Mouse (Mus musculus) liver (tissue): Measurements from ENCODE around the gene Gm11756.
"Not testable (repeated sequence)": the region's sequence is repeated elsewhere in the genome, so short reads cannot be mapped to it uniquely, and the experiment has no call there.

Experiments
- DNase-seq: peaks from one replicate; pipeline ENCODE4 v3.0.0-alpha.2; 2020; ENCODE audit warnings: mixed read lengths

Gm11756 gene

DNA sequence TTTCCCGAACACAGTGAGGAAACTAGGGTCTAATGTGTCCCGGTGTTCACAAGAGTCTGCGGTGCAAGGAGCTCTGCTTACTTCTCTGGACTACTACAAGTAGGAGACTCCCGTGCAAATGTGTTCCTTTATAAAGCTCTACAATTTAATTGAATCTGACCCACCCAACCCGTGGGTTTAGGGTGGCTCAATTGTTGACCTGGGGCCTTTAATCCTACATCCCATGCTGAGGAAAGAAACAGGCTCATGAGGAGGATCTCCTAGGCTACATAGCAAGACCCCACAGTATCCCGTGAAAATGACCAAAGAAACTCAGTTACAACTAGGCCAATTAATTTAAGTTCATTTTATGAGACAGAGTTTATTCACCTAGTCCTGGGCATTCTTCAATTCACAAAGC lies at the start of gene Gm11756:
Gene Gm11756 (minus strand): TSS at position 101 of the 400 bp plus-strand sequence.
- not testable (repeated sequence) for DNase-seq

DNA sequence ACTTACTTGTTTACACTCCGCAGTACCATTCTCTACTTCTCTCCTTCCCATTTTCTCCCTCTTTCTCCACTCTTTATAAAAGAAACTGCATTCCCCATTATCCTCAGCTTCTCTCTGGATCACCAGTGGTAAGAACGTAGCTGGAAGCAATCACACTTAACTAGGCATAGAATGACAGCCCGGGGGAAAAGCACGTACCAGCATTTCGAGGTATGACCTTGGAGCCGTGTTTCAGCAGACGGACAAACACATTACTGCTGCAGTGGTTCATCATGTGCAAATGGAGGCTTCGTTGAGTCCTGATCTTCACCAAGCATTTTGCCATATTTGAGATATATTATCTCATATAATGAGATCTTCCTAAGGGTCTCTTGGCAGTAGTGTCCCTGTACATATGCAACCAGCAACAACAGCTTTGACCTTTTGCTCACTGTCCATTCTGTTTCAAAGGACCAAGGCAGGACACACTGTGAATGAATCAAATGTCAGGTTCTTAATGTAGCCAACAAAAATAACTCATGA lies 29.9 kb upstream of the Gm11756 start, which contains the start of gene 2310002L09Rik:
Gene 2310002L09Rik (minus strand): TSS at position 472 of the 522 bp plus-strand sequence.
- DNase-seq, result no peak

- DNase-seq, result not testable (repeated sequence)
These were observed 14.7 kb downstream of the Gm11756 start, which contains the start of gene Gm13871 for GRCm38 (mm10) chr4:73905853-73906252. Gm13871 (minus strand) TSS chr4:73905953.

- not testable (repeated sequence) for DNase-seq
These were observed 29.5 kb downstream of the Gm11756 start, which contains the start of gene Gm11757 for GRCm38 (mm10) chr4:73891012-73891411. Gm11757 (minus strand) TSS chr4:73891112.

DNA sequence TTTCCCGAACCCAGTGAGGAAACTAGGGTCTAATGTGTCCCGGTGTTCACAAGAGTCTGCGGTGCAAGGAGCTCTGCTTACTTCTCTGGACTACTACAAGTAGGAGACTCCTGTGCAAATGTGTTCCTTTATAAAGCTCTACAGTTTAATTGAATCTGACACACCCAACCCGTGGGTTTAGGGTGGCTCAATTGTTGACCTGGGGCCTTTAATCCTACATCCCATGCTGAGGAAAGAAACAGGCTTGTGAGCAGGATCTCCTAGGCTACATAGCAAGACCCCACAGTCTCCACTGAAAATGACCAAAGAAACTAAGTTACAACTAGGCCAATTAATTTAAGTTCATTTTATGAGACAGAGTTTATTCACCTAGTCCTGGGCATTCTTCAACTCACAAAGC lies 44.4 kb downstream of the Gm11756 start, which contains the start of gene Gm11758:
Gene Gm11758 (minus strand): TSS at position 101 of the 400 bp plus-strand sequence.
- not testable (repeated sequence) for DNase-seq
